Mouse (Mus musculus): ENCODE measurements around the gene Cphx3.
"Not testable (repeated sequence)": the region's sequence is repeated elsewhere in the genome, so short reads cannot be mapped to it uniquely, and the experiment has no call there.

Cphx3 gene

DNA sequence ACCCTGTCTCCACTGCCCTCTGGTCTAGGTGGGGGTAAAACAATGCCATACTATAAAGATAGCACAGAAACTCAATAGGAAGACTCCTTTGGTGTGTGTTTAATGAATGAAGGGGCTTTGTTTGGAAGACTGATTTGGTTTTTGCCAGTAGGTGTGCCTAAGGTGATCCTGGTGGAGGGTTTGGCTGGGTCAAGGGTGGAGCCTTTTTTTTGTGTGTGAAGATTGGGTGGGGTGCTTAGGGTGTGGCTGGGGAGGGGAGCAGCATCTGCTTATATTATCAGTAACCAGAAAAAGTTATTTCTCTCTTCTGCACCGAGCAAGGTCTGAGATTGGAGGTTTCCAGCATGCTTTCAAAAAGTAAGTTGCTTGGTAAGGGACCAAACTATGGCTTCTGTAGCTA is at the start of gene Cphx3:
Gene Cphx3, plus strand, starts transcription at position 301 of the 400 bp plus-strand sequence.
- DNase-seq = not testable (repeated sequence)

DNA sequence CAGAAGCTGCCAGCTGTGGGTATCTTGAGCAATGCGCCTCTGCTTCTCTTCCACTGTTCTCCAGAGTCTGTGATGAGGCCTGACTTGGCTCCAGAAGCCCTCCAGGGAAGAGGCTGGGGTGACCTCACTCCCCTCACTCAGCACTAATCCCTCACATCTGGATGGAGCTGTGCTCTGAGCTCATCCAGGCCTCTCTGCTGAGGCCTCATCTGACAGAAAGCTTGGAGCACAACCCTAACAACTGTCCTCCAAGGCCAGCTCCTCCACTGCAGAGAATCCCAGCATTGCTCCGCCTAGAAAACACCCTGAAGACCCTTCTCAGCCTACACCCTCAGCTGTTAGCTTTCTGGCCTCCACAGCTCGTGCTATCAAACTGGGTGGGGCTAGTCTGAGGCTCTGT is 47.7 kb upstream of the Cphx3 start:
- DNase-seq = not testable (repeated sequence)

DNA sequence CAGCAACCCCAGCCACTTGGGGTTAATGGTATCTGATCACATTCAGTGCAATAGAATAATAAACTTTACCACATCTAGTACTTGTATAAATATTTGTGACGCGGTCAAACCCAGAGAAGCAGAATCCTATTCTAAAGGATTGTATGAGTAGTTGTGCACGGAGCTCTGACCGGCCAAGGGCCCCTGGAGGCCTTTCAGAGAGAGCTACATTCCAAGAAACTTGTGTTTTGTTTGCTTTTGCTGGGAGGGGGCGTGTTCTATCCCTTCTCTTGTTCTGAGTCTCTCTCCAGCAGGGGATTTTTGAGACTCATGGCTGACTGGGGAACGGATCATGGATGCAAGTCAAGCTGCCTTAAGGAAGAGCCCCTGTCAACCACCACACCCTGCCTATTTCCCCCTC is 46.7 kb upstream of the Cphx3 start:
- DNase-seq = not testable (repeated sequence)

DNA sequence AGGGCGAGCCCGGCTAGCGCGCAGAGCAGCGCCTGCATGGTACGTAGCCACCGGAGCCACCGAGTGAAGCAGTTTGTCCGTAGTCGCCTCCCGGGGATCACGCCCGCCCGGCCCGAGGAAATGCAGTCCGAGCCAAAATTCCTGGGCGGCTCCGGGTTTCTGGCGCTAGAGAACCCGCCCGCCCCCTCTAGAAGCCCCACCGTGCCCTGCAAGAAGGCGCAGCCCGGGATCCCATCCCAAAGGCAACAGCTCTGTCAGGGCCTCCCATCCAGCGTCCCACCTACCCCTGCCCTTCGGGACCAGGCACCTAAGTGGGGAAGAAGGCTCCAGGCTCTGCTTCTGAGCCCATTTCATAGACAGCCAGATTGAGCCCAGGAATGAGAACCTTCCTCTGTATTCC is 39.5 kb upstream of the Cphx3 start, which contains the start of gene Gm9780:
Gene Gm9780, minus strand, starts transcription at position 101 of the 400 bp plus-strand sequence.
- DNase-seq = not testable (repeated sequence)

DNA sequence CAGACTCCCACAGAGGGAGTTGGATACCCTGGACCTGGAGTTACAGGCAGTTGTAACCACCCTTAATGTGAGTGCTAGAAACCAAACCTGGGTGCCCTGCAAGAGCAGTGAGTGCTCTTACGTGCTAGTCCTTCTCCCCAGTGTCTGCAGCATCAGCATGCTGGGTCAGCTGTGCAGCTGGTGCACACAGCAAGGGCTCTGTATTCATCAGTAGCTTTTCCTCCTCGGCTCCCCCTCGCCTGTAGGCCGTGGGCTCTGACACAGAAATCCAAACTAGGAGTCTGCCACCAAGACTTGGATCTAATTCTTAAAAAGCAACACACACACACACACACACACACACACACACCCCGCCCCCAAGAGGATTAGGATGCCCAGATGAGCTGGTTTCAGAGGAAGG is 37.1 kb upstream of the Cphx3 start:
- not testable (repeated sequence) for DNase-seq

DNA sequence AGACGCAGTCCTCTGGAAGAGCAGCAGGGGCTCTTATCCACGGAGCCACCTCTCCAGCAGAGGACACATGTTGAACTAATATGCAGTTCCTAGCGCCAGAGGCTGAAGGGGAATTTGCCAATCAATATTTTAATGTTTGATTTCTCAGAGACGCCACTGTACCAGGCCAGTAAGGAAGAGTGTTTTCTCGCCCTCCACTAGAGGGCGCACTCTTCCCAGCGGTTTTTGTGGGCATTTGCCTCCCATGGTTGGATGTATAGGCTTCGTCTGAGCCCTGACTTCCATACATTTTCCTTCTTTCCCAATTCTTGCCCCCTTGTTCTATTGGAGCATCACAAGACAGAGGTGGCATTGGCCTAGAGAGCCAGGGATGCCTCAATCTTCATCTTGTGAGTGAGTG is 35.1 kb upstream of the Cphx3 start:
- not testable (repeated sequence) for DNase-seq

DNA sequence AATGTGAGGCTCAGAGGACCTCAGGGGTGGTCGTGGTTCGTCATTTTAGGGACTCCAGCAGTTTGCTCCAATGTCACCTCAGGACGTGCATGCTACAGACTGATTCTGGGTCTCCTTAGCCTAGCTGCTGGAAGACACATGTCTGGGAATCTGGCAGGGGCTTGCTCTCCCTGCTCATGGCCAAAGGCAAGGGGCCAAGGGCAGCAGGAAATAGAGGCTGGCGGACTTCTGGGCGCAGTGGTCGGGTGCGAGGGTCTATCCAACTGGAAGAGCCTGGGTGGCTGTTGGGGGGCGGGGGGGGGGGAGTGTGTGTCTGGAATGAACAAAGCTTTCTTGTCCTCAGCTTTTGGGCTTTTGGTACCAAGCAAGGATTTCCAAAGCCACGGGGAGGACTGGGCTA is 33.3 kb upstream of the Cphx3 start:
- not testable (repeated sequence) for DNase-seq

DNA sequence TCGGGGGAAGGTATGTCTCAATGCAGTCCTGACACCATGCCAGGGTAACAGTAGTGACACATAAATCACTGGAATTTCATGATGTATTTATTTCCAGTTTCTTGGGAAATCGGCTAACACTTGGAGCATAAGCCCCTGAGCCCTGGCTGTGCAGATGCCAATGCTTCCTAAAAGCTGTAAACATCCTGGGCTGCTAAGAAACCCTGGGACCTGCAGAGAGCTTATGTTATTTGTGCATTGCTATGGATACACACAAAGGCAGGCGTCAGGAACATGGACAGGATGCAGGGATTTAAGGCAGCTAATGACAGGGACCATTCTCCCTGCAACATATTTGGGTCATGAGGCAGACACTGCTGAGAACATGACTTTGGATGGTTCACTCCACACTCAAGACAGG is 23.9 kb upstream of the Cphx3 start:
- not testable (repeated sequence) for DNase-seq

DNA sequence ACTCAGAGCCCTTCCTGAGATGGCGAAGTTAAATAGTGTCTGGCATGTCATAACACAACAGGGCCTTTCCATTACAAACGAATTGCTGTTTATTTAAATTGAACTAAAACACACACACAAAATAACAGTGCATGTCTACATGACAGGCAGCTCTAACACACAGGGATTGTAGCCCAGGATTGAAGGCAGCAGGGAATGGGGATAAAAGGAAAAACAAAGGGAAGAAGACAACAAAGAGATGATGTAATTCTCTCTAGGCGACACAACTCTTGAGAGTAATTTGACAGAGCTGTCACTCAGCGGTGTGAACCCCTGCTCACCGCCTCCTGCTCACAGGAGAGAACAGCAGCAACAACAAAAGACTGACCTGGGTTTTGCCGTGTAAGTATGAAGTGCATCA is 22.7 kb upstream of the Cphx3 start:
- not testable (repeated sequence) for DNase-seq

DNA sequence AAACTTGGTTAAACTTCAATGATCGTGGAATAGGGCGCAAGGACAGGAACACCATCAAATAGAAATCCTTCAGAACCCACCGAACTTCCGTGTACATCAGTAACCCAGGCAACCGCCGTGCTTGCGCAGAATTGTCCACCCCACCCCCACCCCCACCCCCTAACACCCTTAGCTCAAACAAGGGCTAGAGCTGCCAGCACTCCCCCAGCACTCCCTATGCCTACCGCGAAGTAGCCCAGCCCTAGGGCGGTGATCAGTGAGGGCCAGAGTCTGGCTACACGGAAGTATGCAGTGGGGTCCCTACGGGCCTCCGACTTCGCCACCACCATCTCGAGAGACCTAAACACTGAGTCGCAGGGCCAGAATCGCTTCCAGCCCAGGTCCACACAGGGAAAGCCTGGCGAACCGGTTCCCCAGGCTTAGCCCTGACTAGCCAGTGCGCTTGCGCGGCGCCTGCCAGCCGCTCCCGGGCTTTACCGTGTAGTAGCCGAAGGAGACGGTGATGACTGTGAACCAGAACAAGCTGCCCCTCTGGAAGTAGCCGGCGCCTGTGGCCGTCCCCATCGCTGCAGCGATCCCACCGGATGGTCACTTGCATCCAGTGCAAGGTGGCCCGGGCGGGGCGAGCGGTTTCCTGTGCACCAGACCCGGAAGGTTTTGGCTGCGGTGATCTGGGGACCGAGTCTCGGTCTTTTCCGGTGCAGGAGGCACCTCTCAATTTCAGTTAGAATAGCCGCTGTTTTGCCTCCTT is 15.3 kb upstream of the Cphx3 start:
- DNase-seq = not testable (repeated sequence)

DNA sequence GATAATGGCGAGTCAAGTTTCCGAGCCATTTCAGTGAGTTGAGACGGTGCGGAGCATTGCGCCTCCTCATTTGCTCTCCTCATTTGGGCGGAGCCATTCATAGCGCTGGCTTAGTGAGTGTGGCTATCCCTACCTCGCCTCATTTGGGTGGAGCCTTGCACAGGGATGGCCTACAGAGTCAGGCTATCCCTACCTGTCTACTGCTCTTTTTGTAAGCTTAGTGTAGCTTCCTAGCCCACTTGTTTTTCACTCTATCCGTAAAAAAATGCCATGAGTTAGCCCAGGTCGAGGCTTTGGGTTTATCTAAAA is 14.8 kb upstream of the Cphx3 start, which contains the start of gene Tmem254c:
Gene Tmem254c, minus strand, starts transcription at position 31 of the 309 bp plus-strand sequence.
- DNase-seq = not testable (repeated sequence)

DNA sequence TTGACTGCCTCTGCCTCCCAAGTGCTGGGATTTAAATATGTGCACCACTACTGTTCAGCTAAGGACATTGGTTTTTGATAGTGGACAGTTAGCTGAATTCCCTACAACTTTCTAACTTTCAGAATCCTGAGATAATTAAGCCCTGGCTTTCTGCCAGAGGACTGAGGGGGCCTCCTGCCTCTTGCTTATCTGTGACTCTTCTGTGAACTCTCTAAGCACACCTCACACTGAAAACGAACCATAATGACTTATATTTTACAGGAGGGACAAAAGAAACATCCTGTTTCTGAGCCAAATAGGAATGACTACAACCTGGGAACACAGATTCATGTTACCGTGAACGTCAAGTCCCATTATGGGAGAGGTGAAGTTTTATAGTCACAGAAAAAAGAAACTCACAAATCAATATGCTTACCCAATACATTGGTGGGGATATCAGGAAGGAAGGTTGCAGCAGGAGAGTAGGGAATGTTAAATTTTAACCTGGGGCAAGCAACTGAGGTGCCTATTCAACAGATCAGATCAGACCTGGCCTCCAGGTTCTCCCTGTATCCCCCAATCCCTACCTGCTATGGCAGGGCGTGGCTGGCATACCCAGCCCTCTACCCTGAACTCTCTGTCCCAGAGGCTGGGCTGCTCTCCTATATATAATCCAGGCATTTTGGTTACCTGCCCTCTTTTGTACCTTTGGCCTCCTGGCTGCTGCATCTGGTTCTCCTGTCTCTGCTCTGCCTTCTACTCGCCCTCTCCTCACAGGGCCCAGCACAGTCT is 5.3 kb upstream of the Cphx3 start:
- DNase-seq = not testable (repeated sequence)

DNA sequence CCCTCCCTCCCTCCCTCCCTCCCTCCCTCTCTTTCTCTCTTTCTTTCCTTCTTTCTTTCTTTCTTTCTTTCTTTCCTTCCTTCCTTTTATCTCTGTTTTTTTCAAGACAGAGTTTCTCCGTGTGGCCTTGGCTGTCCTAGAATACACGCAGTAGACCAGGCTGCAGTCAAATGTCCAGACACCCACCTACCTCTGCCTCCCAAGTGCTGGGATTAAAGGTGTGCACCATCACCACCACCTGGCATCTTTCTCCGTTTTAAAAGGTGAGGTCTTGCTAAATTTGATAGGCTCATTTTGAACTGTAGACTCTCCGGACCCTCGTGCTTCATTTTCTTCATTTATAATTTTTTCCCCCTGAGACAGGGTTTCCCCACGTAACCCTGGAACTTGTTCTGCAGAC is 881 bp upstream of the Cphx3 start, which contains the start of gene Cphx2:
Gene Cphx2, plus strand, starts transcription at position 301 of the 400 bp plus-strand sequence.
- not testable (repeated sequence) for DNase-seq

DNA sequence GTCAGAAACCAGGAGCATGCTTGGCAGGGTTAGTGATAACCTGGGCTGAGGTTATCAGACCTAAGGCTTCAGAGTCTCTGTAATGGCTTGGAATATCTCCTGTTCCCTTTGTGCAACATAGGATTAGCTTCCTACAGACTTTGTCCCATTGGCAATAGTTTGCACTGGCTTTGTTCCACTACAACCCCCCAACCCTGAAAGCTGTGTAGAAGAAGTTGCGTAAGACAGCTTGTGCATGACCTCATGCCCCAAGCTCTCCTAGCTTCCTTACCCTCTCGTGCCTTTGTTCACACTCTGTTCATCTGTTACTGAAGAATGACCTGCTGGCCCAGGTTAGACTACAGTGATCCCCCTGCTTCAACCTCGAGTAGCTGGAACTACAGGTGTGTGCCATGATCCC is 15.5 kb downstream of the Cphx3 start:
- DNase-seq = not testable (repeated sequence)

DNA sequence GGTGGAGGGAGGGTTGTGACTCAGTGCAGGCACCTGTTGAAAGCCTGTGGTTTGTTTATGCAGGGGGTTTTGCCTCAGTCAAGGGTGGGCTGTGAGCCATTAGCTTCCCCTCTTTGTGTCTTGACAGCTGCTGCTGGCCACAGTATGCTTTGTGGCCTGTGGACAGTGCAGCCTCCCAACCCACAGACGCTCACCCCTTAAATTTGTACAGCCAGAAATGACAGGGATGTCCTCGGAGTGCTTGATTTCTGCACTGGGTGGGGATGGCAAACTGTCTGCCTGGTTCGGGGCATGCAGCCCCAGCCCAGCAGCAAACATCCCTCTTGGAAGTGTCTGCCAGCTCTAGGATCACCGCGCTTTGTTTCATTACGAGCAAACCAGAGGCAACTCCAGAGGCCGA is 36.1 kb downstream of the Cphx3 start, which contains the start of gene Duxbl2:
Gene Duxbl2, plus strand, starts transcription at position 200 of the 400 bp plus-strand sequence.
- not testable (repeated sequence) for DNase-seq

DNA sequence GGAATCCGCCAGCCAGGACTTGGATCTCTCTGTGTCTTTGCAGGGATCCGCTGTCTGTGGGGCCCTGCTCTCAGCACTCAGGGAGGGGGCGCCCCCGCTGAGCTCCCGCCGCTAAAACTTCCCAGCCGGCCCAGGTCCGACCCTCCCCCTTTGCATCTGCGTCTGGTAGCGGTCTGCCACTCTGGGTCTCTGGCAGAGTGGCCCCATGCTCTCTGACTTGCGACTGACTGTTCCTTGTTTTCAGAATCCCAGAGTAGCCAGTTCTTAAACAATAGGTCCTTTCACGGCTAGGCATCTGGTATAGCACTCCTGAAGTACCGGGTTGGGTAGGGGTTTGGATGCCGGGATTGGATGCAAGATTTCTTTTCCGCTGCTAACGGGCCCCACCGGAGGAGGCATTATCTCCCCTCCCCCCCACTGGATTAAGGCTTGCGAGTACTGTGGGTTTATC is 36.5 kb downstream of the Cphx3 start:
- not testable (repeated sequence) for DNase-seq

DNA sequence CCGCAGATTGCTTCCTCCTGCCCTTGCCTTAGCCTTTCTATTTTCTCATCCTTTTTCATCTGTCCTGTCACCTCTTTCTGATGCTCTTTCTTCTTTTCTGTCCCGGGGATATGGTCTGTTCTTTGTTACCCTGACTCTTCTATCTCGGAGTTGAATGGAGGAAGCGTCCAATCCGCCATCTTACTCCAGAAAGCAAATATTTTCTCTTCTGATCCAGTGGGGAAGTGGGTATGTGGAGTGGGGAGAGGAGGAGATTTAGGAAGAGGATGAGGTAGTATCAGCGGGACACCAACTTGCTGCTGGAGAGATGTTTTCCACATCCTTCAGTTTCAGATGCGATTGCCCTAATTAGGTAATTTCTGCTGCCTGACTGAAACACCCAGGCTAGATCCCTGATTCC is 37.0 kb downstream of the Cphx3 start:
- DNase-seq = not testable (repeated sequence)

DNA sequence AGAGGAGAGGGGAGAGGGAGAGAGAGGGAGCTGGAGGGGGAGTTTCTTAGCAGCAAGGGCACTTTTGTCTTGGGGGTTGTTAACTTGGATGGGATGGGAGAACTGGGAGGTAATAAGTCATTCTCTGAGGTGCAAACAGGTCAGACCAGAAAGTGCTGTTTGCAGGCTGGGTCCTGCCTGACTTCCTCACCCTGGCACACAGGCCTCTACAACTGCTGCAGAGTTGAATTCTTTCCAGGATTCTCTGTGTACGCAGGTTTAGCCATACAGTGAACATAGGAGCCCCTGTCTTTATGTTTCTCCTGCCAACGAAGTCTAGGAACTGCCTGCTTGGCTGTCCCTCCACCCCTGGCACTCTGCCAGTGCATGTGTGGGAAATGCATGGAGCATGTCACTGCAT is 65.0 kb downstream of the Cphx3 start:
- not testable (repeated sequence) for DNase-seq

DNA sequence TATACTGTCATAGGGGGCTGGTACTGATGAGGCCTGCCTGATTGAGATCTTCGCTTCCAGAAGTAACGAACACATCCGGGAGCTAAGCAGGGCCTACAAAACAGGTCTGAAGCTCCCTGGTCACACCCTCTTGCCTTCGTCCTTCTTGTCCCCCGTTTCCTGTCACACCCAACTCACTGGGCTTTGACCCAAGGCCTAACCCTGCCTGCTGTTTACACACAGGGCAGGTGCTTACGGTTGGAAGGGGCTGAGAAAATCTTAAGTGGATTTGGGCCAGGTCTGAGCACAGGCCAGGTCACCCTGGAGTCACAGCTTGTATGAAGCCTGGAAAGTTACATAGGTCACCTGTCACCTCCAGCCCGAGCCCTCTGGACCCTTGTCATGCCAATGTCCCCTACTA is 73.9 kb downstream of the Cphx3 start:
- not testable (repeated sequence) for DNase-seq

DNA sequence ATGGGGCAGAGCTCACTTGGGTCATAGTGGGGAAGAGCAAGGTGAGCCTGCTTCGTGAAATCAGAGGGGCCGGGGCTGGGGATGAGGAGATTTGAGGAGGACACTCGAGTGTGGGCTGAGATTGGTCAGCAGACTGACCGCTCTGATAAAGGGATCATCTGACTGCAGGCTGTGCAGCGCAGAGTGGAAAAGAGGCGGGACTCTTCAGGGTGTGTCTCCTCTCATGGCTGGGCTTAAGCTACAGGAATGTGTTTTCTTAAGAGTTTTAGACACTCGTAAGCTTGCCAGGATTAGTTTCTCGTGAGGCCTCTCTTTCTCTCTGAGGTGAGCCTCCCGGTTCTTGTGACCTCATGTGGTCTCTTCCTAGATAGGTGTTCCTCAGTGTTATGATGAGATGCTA is 79.1 kb downstream of the Cphx3 start:
- not testable (repeated sequence) for DNase-seq

DNA sequence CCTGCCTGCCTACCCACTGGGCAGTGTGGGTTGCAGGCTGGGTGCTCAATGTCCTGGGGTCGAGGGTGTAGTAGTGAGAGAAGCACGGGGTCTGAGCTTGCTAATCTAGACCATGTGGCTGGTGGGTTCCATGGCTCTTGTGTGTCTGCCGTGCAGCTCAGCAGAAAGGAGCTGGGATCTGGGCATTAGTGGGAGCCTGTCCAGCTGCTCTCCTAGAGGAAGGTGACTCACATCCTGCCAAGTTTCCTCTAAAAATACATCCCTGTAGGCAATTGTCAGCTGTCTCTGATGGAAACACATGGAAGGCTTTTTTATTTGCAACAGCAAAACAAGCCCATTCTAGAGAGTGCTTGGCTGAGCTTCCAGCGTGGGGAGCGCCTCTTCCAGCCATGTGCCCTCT is 80.3 kb downstream of the Cphx3 start:
- not testable (repeated sequence) for DNase-seq

DNA sequence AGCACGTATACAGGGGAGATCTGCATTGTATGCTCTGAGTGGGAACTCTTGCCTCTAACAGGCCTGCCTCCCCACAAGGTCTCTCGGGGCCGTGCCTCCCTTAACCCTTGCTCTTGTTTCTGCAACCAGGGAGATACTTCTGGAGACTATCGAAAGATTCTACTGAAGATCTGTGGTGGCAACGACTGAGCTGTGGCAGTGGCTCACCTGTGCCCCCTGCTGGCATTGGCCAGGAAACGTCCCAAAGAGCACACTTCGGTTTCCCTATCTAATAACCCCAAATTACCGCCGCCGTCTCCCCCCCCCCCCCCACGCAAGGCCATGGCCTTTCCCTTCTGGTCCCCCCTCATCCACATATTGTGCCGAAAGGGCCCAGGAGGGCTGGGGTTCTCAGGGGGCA is 83.2 kb downstream of the Cphx3 start:
- not testable (repeated sequence) for DNase-seq

DNA sequence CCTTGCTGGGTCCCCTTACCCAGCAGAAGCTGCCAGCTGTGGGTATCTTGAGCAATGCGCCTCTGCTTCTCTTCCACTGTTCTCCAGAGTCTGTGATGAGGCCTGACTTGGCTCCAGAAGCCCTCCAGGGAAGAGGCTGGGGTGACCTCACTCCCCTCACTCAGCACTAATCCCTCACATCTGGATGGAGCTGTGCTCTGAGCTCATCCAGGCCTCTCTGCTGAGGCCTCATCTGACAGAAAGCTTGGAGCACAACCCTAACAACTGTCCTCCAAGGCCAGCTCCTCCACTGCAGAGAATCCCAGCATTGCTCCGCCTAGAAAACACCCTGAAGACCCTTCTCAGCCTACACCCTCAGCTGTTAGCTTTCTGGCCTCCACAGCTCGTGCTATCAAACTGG is 91.9 kb downstream of the Cphx3 start:
- not testable (repeated sequence) for DNase-seq

DNA sequence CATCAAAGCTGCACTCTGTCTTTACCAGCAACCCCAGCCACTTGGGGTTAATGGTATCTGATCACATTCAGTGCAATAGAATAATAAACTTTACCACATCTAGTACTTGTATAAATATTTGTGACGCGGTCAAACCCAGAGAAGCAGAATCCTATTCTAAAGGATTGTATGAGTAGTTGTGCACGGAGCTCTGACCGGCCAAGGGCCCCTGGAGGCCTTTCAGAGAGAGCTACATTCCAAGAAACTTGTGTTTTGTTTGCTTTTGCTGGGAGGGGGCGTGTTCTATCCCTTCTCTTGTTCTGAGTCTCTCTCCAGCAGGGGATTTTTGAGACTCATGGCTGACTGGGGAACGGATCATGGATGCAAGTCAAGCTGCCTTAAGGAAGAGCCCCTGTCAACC is 92.9 kb downstream of the Cphx3 start:
- not testable (repeated sequence) for DNase-seq
